Mouse (Mus musculus) heart, adult 2 months (tissue): ENCODE data around the gene Klb.

Source experiments
- CTCF ChIP-seq: fragments of 200-600 bp; IDR thresholded peaks from 2 replicates; pipeline ENCODE4 v1.8.1; 2022; ENCODE audit warnings: antibody characterized with exemption, mild to moderate bottlenecking, moderate library complexity
- EP300 ChIP-seq: fragments of 200-500 bp; IDR thresholded peaks from 2 replicates; pipeline ENCODE4 v1.6.1; 2011; ENCODE audit warnings: low read depth, low read length, control low read depth; ENCODE audit not compliant: insufficient read depth
- POLR2A ChIP-seq: fragments of 200-500 bp; IDR thresholded peaks from 2 replicates; pipeline ENCODE4 v1.6.1; 2011; ENCODE audit warnings: mild to moderate bottlenecking, low read depth, low read length, control low read depth; ENCODE audit not compliant: insufficient read depth

DNA sequence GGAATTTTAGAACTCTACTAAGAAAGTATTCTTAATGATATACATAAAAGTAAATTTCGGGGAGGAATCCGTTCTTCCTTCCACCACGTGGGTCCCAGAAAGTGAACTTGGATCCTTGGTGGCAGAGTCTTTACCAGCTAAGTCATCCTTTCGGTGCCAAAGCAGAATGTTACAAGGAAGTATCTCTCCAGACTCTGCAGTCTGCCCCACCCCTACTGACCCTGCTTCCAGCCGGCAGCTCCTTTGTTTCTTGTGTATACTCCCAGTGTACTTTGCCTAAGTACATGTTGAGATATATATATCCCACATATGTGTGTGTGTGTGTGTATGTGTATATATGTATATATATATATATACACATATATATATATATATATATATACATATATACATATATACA, 81.3 kb downstream of the Klb start:
- TF ChIP-seq EP300 (no peak), CTCF (no peak), POLR2A (no peak)
